Mouse (Mus musculus) B cell, adult 62 days (primary cell): ENCODE measurements around the gene Abhd13. TPM values are rescaled to one million over a fixed set of nuclear protein-coding genes. Genes with fewer than 3 reads are reported as not detected.

ENCODE experiments used
- total RNA-seq: library from RNA; stranded (reverse); gene quantifications from 4 replicates; pipeline ENCODE4 v1.2.4, GENCODE M21; 2023

The Abhd13 gene
- 16.0 to 17.7 TPM (median 16.6 TPM) in 4 replicates for total RNA-seq

DNA sequence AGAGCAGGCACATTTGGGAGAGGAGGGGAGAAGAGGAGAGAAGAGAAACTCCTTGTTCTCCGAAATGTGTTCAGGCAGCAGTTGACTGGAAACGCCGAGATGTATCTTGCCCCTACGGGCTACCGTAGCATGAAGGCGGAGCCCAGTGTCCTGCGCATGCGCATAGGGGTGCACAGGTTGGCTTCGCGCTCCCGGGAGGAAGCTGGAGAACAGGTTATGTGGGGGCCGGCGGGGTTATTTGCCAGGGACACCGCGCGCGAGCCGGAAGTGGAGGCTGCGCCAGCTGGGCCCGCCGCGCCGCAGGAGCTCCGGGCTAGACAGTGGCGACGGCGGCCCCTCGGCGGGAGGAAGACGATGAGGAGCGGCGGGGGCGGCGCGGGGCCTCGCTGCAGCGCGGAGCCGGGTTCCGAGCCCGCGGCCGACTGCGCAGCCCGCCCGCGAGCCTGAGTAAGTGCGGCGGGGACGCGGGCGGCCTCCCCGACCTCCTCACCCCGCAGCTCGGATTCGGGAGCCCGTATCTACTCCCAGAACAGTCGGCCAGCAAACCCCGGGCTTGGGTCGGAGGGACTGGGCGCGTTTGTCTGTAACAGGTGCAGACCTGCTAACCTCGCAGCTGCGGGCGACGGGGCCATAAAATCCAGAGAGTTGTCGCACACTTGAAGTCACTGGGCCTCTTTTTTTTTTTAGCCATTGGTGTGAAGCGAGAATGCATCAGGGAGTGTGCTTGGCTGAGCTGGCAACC lies at the start of gene Abhd13, which contains the start of gene Lig4:
TSS of gene Abhd13 (plus strand) at position 135 of the 742 bp plus-strand sequence.
TSS of gene Lig4 (minus strand) at position 114 of the 742 bp plus-strand sequence.

DNA sequence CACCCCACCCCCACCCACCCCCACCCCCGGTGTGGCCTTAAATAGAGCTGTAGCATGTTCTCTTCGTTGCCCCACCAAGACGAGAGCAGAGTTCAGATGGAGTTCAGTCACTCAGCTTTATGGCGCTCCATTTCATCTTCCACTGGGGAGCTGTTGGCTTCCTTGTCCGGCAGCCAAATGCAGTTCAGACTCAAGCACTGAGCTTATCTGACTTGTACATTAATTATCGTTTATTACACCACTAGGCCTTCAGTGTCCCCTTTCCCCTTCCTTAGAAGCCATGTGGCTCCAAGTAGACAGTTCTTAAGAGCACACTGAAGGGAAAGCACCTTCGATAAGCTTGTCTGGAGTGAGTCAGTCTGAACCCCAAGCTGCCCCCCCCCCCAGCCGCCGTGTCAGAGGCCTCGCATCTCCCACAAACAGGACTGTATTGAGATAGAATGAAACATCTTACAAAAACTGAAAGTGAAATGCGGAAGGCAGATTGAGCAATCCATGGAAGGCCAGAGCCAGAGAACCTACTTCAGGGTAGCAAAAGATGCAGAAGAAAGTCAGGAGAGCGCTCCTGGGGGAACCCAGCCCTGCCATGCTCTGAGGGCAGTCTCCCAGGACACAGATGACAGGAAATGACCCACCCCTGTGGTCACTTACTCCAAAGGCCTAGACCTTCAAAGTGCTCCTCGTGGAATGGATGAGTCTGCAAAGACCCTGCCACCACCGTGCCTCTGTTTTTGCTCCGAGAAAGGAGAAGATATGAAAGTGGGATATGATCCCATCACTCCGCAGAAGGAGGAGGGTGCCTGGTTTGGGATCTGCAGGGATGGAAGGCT lies 28.9 kb downstream of the Abhd13 start, which contains the start of gene Tnfsf13b:
TSS of gene Tnfsf13b (plus strand) at position 312 of the 830 bp plus-strand sequence.

Other genes with a start within 250 kb of the Abhd13 start
- not detected in 4 replicates for gene Fam155a, start 206.5 kb upstream of the Abhd13 start, total RNA-seq
- gene Gm10217, start 113.5 kb upstream of the Abhd13 start, total RNA-seq = not detected in 4 replicates
- 6.6 to 9.7 TPM (median 8.1 TPM) in 4 replicates for gene Lig4, start within 50 bp of the Abhd13 start, total RNA-seq
- 1.1 to 2.6 TPM (median 1.4 TPM) in 4 replicates for gene Tnfsf13b, start 28.8 kb downstream of the Abhd13 start, total RNA-seq
- gene Myo16, start 176.2 kb downstream of the Abhd13 start, total RNA-seq = not detected in 4 replicates